Mouse (Mus musculus) lung, postnatal 0 days (tissue): ENCODE data around the gene Odf2l.

Experiments used
- CTCF ChIP-seq: IDR thresholded peaks from 2 replicates; pipeline ENCODE4 v1.5.1; 2016; ENCODE audit warnings: antibody characterized with exemption, mild to moderate bottlenecking
- EP300 ChIP-seq: IDR thresholded peaks from 2 replicates; pipeline ENCODE4 v1.6.1; 2016; ENCODE audit warnings: antibody characterized with exemption, mild to moderate bottlenecking, control low read depth

GRCm38 (mm10) chr3:145129356-145129755 is 11.0 kb downstream of the Odf2l start:
- no peak for TF ChIP-seq CTCF
- no peak for TF ChIP-seq EP300
